Mouse (Mus musculus) right cerebral cortex, adult 2 months (tissue): ENCODE results near the gene Pus1.
"Not testable (repeated sequence)": the region's sequence is repeated elsewhere in the genome, so short reads cannot be mapped to it uniquely, and the experiment has no call there.

Source experiments
- DNase-seq, 2 experiments: peaks; one replicate each; pipeline ENCODE4 v3.0.0; 2021 to 2022; ENCODE audit warnings: low spot score in 2 of 2

The Pus1 gene

DNA sequence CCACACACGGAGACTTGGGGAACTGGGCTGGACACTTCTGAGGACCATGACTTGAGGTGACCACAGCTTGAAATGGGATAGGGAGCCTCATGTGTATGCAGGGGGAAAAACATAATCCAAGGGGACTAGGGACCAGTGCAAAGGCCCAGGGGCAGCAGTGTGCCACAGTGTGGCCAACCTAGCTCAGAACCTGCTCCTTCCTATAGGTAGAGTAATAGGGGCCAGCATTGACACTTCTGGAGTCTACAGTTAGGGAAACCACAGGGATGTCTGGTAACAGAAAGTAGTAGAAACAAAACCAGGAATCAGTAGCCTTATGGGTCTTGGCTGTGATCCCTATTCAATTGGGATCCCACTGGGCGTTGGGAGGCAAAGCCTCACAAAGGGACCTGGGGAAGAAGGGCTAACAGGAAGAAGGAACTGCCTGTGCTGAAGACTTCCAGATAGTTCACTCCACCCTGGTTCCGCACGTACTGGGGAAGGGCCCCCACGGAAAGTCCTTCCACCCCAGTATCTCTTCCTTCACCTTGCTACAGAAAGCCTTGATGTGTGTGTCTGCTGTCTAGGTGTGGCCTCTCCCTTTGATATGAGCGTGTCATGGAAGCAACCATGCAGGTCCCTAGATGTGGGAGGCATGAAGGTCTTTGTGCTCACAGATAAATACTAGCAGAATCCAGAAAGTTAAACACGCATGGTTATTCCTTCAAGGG is 1.2 kb upstream of the Pus1 start:
- DNase-seq, result no peak

DNA sequence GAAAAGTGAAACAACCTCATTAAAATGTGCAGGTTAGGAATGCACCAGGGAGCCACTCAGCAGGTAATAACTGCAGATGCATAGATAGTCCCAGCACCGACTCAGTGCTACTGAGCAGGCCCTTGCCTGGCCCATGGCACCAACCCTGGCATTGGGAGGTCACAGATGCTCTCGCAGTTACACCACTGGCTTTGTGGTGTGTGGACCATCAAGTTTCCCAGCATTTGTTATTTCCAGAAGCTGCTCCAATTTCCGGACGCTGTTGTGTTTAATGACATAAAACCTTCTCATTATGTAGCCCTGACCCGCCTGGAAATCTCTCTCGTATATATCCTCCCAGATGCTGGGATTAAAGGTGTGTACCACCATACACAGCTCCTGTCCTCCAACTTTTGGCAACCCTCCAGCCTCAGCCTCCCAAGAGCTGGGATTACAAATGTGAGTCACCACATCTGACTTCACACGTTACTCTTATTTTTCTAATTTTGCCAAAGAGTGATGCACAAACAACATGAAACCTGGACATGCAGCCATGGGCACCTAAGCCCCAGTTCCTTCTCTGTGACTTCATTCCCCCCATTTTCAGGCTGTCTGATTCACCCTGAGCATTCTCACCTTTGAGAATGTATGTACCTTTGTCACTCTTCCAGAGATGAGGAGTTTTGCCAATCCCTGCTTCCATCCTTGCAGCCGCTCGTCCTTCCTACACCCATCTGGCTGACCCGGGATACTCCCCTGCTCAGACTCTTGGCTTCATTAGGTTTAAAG is 486 bp upstream of the Pus1 start:
- DNase-seq, result no peak

DNA sequence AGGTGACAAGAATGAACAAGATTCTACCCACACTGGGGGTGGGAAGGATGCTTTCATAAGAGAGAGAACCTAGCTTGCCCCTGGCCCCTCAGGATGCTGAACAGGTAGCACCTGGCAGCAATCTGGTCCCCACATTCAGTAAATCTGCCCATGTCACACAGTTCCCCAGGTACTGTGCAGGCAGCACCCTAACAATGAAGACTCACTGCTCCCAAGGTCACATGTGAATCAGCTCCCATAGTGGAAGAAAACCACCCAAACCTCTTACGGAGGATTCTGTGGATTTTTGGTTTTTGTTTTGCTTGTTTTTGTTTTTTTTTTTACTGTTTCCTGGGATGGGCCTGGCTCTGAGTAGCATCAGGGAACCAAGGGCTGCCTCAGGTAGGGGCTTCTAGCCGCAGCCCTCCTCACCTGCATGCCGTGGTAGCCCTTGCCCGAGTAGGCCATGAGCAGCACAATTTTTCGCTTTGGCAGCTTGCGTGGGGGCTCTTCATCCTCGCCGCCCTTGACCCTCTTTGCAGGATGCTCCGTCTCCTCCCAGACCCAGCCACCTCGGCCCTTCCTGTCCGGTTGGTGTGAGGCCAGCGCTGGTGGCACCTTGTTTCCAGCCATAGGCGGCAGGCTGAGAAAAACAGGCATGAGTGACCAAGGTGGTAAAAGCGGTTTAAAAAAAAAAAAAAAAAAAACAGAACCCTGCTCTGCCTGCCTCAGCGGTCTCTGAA is 1.0 kb downstream of the Pus1 start:
- DNase-seq, result no peak

DNA sequence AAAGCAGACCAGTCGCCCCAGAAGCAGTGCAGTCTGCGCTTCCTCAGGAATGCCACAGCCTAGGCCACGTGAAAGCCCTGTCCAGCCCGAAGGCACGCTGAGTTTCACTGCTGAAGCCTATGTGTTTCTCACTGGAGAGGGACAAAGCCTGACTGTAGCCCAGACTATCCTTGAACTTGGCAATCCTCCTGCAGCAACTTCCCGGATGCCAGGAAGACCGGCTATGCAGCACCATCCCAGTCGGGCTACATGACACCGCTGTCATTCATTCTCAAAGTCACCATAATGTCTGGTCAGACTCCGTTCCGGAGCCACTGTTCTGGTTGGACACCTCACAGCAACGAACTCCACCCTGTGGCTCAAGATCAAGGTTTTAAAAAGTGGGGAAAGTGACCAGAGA is 2.2 kb downstream of the Pus1 start:
- DNase-seq, result no peak

DNA sequence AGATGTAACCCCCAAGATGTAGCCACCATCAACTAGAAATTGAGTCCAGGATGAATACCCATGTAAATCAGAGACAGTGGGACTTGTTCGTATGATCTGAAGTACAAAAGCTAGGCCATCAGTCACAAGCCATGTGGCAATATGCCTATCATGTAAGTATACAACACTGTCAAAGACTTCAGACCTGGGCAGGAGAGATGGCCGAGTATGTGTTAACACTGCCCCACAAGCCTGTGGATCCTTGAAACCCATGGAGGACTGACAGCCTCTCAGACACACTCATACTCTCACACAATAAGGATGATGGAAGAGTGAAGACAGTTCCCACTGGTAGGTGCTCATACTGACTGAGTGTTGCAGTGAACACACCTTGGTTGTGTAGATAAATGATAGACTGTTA is 4.3 kb downstream of the Pus1 start:
- no peak for DNase-seq

DNA sequence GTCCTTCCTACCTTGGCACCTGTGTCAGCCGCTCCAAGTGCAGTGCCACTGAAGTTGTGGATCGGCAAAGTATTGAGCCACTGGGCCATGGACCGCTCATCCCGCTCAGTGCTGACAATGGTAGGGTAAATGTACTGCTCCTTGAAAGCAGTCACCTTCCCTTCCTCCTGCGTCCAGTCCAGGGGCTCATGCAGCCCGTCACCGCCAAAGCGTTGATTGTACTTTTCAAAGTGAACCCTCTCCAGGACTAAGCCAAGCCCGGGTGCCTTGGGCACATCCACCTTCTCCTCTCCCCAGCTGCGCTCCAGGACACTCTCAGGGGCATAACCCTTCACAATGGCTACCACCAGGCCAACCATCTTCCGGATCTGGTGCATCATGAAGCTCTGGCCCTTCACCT is 5.9 kb downstream of the Pus1 start:
- DNase-seq, result no peak

DNA sequence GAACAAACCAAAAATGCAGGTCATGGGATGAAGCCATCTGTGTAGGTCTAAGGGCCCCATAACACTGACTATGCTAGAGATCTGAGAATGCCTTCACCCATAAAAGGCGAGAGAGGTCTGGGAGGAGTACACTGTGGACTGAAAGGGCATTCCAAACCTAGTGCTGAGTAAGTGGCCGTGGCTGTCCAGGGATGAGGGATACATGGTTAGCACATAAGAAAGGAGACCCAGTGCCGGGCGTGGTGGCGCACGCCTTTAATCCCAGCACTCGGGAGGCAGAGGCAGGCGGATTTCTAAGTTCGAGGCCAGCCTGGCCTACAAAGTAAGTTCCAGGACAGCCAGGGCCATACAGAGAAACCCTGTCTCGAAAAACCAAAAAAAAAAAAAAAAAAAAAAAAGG is 7.5 kb downstream of the Pus1 start:
- DNase-seq, result not testable (repeated sequence)

DNA sequence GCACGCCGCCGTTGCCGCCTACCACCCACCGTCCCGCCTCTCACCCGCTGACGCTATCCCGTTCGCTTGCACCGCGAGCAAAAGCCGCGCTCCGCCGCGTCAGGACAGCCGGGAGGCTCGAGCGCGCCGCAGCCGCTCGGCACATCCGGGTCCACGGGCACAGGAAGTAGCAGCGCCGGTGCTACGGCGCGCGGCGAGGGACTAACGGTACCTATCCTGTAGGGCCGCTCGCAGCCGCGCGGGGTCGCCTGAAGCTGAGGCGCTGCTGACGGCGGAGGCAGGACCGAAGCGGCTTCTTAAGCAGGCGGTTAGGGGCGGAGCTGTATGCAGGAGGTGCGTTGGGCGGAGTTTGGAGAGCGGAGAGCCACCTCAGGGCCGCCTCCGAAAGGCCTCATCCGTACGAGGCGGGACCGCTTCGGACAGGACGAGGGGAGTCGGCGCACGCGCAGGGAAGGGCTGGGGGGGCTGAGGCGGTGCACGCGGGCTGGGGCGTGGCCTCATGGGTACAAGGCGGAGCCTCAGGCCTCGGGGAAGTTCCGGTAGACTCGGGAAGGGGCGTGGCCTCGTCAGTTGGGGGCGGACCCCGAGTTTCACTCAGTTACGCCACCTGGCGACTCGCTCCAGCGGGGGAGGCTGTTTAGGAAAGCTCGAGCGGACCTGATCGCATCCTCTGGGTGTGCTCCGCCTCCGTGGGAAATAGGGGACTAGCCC is 9.9 kb downstream of the Pus1 start, which contains the start of gene Ep400:
Gene Ep400, minus strand, starts transcription at position 270 of the 711 bp plus-strand sequence.
- DNase-seq, result peak; percentile 99

DNA sequence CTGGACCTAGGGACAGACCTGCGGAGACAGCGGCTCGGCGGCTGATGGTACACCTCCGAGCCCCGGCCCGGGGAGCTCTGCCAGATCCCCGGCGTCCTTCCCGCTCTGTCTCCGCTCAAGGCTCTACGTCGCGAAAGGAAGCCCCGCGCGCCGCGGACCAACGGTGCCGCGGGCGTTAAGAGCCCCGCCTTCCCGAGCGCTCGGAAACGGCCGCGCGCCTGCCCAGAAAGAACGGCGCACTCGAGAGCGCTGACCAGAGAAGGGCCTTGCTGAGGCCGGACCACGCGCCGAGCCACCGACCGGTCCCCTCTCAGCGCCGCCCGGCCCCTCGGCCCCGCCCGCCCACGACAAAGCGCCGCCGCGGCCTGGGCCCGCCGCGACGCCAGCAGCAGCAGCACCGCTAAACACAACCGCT is 10.4 kb downstream of the Pus1 start:
- DNase-seq, result peak; percentile 34 to 36

DNA sequence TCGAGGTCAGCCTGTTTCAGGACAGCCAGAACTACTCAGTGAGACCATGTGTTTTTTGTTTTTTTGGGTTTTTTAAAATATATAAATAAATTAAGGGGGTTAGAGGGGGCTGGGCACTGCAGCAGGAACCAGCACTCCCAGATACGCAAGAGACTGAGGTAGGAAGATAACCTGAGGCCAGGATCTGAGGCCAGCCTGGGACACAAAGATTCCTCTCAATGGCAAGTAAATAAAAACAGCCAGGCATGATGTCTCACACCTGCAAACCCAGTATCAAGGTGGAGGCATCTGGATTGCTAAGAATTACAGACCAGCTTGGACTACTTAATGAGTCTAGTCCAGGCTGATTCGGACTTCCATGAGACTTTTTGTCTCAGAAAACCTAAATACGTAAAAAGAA is 11.2 kb downstream of the Pus1 start:
- DNase-seq, result no peak

DNA sequence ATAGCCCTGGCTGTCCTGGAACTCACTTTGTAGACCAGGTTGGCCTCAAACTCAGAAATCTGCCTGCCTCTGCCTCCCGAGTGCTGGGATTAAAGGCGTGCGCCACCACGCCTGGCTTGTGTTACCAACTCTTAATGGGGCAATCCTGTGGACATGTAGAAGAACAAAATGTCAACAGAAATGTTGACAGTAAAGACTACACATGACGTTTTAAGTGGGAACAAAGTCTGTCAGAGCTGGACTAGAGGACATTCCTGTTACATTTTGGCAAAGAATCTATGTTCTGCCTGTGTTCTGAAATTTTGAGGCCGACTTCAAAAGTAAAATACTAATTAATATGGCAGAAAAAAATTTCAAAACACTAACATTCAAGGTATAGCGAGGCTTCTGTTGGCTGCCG is 16.6 kb downstream of the Pus1 start:
- no peak for DNase-seq

DNA sequence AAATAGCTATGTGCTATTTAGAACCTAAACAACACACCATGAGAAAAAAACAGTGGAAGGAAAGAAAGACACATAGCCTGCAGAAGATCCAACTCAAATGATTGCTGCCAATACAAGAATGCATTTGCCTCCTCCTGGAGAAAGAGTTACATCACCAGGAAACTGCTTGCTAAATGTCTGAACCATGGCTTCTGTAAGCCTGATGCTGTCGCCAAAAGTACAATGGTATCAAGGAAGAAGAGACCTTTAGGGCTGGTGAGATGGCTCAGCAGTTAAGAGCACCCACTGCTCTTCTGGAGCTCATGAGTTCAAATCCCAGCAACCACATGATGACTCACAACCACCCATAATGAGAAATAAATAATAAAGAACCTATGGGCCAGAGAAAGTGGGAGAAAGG is 35.4 kb downstream of the Pus1 start:
- no peak for DNase-seq

DNA sequence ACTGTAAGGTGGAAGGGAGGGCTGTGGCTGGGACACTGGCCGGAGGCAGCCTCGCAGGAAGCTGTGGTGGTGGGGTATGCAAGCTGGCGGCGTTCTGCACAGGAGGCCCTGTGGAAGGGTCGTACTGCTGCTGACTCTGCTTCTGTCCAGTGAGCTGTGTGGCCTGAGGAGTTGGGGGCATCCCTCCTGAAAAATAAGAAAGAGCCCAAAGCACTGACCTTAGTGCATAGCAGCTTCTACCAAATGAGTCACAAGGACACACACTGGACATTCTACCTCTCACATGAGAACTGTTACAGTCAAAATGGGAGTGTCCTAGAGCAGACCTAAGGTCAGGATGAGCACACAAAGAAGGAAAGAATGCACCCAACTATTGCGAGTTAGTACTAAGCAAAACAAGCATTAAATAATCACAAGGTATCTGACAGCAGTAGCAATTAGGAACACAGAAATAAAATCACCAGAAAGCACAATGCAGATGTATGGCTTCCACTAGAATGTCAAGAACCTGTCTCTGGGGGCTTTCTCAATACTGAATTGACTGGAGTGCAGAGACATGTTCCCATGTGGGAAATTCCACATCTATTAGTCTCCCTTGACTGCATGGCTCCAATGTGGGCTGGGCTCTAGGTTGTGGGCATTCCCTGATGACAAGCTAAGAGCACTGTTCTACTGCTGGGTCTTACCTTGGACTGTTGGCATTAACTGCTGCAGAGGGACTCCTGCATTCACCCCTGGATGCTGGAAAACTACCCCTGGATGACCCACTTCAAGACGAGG is 40.8 kb downstream of the Pus1 start:
- DNase-seq, result no peak

DNA sequence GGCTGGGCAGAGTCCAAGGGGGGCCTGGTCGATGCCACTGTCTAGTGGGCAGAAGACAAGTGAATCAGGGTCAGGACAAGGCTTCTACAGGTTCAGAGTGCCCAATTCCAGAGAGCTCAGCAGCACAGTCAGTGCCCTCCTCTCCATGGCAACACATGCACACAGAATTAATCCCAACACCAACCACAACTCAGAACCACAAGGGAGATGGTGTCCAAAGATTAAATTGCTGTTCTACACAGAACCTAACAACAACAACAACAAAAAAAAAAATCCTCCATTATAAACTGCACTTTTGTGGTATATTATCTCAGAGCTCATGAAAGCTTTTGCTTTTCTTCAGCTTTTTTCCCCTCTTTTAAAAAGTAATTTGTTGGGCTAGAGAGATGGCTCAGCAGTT is 44.9 kb downstream of the Pus1 start:
- DNase-seq, result no peak

DNA sequence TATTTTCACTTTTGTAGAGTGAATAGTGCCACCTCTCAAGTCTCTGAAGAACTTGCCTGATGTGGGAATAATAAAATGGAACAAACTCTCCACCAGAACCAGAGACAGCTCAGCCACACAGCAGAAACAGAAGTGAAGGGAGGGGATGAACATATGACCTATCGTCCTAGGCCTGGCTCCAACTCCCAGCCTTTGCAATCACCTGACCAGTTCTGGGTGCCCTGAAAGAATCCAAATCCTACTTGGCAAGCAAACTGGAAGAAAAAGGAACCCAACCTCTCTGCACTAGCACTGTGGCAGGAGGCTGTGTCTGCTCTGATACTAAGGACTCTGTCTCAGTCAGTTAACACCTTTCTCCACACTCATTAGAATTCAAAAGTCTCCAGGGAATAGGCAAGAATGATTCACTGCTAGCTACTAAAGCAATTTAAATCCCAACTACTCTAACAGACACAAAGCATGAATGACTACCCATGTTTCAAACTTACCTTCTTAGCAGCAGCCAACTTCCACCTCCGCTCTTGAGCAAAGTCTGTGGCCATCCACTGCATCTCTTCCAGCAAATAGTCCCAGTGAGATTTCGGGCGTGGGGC is 47.1 kb downstream of the Pus1 start:
- no peak for DNase-seq

DNA sequence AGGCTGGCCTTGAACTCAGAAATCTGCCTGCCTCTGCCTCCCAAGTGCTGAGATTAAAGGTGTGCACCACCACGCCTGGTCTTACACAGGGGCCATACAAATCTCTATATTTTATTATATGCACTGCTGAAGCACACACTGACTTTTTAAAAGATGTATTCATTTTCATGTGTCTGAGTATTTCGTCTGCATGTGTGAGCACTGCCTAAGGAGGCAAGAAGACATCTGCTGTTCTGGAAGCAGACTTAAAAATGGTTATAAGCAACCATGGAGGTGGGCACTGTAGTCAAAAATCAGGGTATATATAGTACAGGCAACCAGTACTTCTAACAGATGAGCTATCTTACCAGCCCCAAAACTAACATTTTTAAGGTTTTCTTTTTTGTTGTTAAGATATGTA is 49.2 kb downstream of the Pus1 start:
- no peak for DNase-seq

DNA sequence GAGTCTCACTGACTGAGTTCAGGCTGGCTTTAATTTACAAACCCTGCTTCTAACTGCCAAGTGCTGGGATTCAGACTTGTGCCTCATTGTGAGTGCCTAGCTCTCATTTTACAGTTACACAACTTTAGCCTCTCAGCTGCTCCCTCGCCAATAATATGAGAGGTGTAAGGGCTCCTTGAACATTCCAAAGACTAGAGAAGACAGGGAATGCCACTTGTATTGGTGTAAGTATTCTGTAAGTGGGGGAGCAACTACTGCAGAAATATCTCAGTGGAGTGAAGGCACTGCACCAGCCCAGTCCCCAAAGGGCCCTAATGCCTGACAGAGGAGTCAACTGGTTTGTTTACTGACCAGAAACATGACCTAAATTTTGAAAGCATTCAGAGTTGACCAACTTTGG is 52.6 kb downstream of the Pus1 start:
- no peak for DNase-seq
